Mouse (Mus musculus): ENCODE measurements around the gene Zfp607a.
"Not testable (repeated sequence)": the region's sequence is repeated elsewhere in the genome, so short reads cannot be mapped to it uniquely, and the experiment has no call there.

Zfp607a gene

GRCm38 (mm10) chr7:27857227-27857626, at the start of gene Zfp607a:
Gene Zfp607a (plus strand): TSS chr7:27857527.
- DNase-seq (ENCODE audit: low spot score) = no peak

- no peak for DNase-seq (ENCODE audit: low spot score)
Observed at GRCm38 (mm10) chr7:27818526-27819110, 38.7 kb upstream of the Zfp607a start.

- DNase-seq (ENCODE audit: low spot score) = no peak
Observed at GRCm38 (mm10) chr7:27822611-27823010, 34.7 kb upstream of the Zfp607a start.

- no peak for DNase-seq (ENCODE audit: low spot score)
Observed at GRCm38 (mm10) chr7:27834131-27834530, 23.2 kb upstream of the Zfp607a start.

GRCm38 (mm10) chr7:27837896-27838295, 19.4 kb upstream of the Zfp607a start:
- no peak for DNase-seq (ENCODE audit: low spot score)

GRCm38 (mm10) chr7:27838323-27839249, 18.7 kb upstream of the Zfp607a start, which contains the start of gene Zfp59:
Gene Zfp59 (plus strand): TSS chr7:27838607.
- DNase-seq (ENCODE audit: low spot score) = peak; percentile 91

DNA sequence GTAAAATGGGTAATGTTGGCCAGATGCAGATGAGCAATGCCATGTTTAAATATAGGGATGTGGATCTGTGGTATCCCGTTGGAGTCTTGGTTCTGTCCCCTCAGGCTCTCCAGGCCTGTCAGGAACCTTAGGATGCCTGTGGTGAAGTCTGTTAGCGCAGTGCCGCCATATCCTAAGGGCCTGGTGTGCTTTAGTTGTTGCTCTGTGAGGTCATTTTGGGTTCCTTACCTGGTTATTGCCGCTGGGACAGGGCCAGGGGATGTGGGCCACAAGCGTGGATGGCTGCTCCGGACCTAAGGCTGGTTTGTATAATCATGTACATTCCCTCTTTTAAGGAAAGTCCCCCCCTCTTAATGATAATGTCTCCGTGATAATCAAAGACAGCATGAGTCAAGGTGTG, 17.7 kb upstream of the Zfp607a start:
- DNase-seq (ENCODE audit: low spot score) = no peak

- no peak for DNase-seq (ENCODE audit: low spot score)
Observed at GRCm38 (mm10) chr7:27840104-27840503, 17.2 kb upstream of the Zfp607a start.

GRCm38 (mm10) chr7:27859301-27860251, 2.2 kb downstream of the Zfp607a start:
- no peak for DNase-seq (ENCODE audit: low spot score)

- peak; percentile 70 for DNase-seq (ENCODE audit: low spot score)
Observed at GRCm38 (mm10) chr7:27860396-27861235, 3.3 kb downstream of the Zfp607a start.

DNA sequence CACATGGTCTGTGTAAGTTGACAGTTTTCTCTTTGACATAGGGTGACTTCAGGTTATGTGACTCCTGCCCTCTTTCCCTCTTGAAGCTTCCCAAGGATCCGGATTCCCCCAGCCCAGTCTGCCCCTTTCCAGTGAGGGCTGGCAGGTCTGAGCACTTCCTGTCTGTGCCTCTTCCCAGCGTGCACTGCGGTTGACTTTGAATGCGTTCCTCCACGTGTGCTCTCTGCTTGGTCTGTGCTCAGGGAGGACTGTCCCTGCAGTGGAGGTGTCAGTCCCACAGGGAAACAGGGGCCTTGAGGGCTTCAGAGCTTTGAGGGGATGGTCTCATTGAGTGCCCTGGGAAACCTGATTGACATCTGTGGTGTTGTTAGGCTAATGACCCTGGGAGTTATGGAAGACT, 5.3 kb downstream of the Zfp607a start:
- DNase-seq (ENCODE audit: low spot score) = not testable (repeated sequence)

GRCm38 (mm10) chr7:27881721-27882120, 24.4 kb downstream of the Zfp607a start:
- no peak for DNase-seq (ENCODE audit: low spot score)

DNA sequence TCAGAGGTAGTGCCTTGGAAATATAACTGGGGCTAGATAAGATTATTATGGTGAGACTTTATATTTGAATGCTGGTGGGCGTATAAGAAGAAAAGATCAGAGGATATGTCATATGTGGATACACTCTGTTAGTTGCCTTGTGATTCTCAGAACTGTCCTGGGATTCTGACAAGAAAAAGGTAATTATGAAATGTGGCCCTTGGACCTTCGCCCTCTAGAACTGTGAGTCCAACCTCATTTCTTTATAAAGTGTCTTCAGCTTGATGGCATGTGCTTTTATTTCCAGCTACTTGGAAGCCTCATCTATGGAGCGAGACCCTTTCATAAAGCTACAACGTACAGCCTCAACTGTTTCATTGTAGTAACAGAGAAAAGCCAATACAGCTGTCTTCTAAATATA, 43.3 kb downstream of the Zfp607a start:
- no peak for DNase-seq (ENCODE audit: low spot score)

GRCm38 (mm10) chr7:27905061-27905848, 47.9 kb downstream of the Zfp607a start:
- DNase-seq (ENCODE audit: low spot score) = no peak

- not testable (repeated sequence) for DNase-seq (ENCODE audit: low spot score)
Observed at GRCm38 (mm10) chr7:27910952-27911351, 53.6 kb downstream of the Zfp607a start.

GRCm38 (mm10) chr7:27927041-27927440, 69.7 kb downstream of the Zfp607a start:
- not testable (repeated sequence) for DNase-seq (ENCODE audit: low spot score)

DNA sequence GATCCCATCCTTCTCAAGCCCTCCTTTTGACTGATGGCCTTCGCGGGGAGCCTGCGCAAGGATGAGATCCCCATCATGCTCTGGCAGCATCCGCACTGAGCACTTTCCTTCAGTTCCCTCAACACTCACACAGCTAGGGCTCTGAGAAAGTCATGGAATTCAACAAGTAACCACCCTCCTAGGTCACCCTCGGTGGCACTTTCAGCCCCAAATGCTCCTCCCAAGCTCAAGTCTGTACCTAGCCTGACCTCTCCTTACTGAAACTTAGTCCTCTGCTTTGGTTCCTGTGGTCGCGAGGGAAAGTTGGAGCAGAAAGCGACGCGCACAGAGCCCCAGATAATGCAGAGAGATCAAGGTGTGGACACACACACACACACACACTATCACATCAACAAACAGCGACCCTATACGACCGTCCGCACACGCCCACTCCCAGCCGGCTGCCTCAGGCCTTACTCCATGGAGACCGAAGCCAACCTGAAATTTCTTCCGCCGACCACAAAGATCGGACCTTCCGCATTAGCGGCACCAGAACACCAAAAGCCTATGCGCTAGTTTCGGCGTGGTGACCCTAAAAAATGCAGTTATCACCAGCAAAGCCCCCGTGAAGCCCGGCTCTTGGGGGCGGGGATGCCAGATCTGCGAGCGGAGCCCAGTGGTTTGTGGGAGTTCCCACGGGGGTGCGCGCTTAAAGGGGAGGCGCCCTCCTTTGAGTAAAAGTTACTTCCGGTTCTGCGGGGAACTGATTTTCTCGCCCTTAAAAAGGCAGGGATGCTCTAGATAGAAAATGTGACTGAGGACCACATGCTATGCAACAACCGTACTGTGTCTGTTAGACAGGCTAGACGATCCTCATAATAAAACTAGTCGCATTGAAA, 71.7 kb downstream of the Zfp607a start, which contains the start of gene Zfp974:
Gene Zfp974, minus strand, starts transcription at position 643 of the 878 bp plus-strand sequence.
- DNase-seq (ENCODE audit: low spot score) = peak; percentile 46

Measured in layer of hippocampus, adult 11-12 months (tissue).